Mouse (Mus musculus): ENCODE results near the gene Slc27a1. TPM values are rescaled to one million over a fixed set of nuclear protein-coding genes. Genes with fewer than 3 reads are reported as not detected.
A peak's percentile ranks its signal among the peaks of the same experiment; 100 is the strongest.

Gene Slc27a1
- polyA plus RNA-seq, 1 experiment from 2014 or later, result 2.5 TPM

DNA sequence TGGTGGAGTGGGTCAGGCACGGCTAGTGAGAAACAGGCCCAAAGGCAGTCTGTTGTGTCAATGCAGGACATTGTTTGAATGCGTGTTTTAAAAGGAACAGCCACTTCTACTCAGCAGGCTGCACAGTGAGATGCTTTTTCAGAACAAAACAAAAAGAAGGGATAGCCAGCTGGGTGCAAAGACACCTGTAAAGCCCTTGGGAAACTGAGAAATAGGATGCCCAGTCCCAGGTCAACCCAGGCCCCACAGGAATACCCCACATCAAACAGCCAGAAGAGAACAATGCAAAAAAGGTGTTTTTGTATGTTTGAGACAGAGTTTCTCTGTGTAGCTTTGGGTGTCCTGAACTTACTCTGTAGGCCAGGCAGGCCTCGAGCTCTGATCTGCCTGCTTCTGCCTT, 20.1 kb downstream of the Slc27a1 start:
- Histone ChIP-seq H3K9me3 (replicated peaks) (no peaks in the 10 kb centered on the region), H3K4me1 (replicated peaks) (peaks cover 31% of the 10 kb centered on the region), H3K27me3 (no peaks in the 10 kb centered on the region), H3K4me2 (no peak overlapping the region), H3K9ac (no peak overlapping the region), H3K4me3 (replicated peaks) (no peak overlapping the region), H3K27ac (no peak overlapping the region), H3K36me3 (no peaks in the 10 kb centered on the region)
- 65% methylated on average over 3 of the region's 3 CpGs for WGBS (ENCODE audit: insufficient replicate concordance)
- no peak for ATAC-seq (ENCODE audit: low read depth)
- no peak for DNase-seq

GRCm38 (mm10) chr8:71591017-71591416, 22.3 kb downstream of the Slc27a1 start:
- Histone ChIP-seq H3K4me1 (replicated peaks) (peaks cover 44% of the 10 kb centered on the region), H3K4me3 (replicated peaks) (peak overlapping the region; percentile 79), H3K27me3 (no peaks in the 10 kb centered on the region), H3K9ac (peak overlapping the region; percentile 83), H3K36me3 (no peaks in the 10 kb centered on the region), H3K9me3 (replicated peaks) (no peaks in the 10 kb centered on the region), H3K4me2 (peak overlapping the region; percentile 95), H3K27ac (peak overlapping the region; percentile 94)
- 14% methylated on average over 5 of the region's 5 CpGs for WGBS (ENCODE audit: insufficient replicate concordance)
- DNase-seq (no peak), ATAC-seq (ENCODE audit: low read depth) (no peak)

DNA sequence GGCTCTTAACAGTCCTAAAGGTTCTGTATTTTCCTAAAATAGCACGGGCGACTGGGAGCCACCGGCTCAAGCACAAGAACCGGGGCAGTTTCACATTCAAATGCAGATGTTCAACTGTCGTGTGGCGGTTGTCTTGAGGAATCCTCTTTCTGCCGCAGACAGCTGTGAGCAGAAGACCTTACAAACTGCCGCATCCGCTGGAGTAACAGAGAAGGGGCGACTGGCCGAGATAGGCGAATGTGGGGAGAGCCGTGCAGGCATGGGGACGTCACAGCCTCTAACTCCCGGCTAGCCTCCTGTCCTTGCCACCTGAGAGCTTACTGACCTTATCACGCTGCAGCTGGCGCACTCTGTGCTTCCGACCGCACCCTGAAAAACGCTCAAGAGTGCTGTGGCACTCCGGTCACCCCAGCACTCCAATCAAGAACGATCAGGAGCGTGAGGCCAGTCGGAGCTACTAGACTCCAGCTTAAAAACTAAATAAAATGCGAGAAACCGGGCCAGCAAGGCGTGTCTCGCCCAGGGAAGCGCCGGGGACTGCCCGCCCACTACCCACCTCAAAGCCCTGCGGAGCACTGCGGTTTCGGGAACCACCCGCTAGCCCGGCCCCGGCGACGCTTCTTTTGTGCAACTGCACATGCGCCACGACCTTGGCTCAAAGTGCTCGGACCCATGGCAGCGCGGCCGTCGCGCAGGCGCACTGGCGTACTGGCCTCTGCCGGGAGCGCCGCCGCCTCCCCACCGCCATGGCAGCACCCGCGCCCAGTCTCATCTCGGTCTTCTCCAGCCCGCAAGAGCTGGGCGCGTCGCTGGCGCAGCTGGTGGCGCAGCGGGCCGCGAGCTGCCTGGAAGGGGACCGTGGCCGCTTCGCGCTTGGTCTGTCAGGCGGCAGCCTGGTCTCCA, 23.0 kb downstream of the Slc27a1 start, which contains the start of gene Pgls:
Pgls (plus strand) TSS at position 706 of the 903 bp plus-strand sequence.
- Histone ChIP-seq H3K4me3 (replicated peaks) (peak within 1 kb of the TSS; percentile 79), H3K9me3 (replicated peaks) (no peaks in the 10 kb centered on the region), H3K36me3 (no peaks in the 10 kb centered on the region), H3K9ac (peak within 1 kb of the TSS; percentile 83), H3K27ac (peak within 1 kb of the TSS; percentile 94), H3K4me1 (replicated peaks) (peaks cover 51% of the 10 kb centered on the region), H3K27me3 (no peaks in the 10 kb centered on the region), H3K4me2 (peak within 1 kb of the TSS; percentile 95)
- peak; percentile 89 for ATAC-seq (ENCODE audit: low read depth)
- WGBS (ENCODE audit: insufficient replicate concordance), result under 1% methylated on average over 71 of the region's 71 CpGs
- peak; percentile 89 for DNase-seq

GRCm38 (mm10) chr8:71592374-71593170, 23.9 kb downstream of the Slc27a1 start:
- peaks cover 55% of the 10 kb centered on the region for H3K4me1 ChIP-seq (replicated peaks)
- 3% methylated on average over 60 of the region's 60 CpGs for WGBS (ENCODE audit: insufficient replicate concordance)

DNA sequence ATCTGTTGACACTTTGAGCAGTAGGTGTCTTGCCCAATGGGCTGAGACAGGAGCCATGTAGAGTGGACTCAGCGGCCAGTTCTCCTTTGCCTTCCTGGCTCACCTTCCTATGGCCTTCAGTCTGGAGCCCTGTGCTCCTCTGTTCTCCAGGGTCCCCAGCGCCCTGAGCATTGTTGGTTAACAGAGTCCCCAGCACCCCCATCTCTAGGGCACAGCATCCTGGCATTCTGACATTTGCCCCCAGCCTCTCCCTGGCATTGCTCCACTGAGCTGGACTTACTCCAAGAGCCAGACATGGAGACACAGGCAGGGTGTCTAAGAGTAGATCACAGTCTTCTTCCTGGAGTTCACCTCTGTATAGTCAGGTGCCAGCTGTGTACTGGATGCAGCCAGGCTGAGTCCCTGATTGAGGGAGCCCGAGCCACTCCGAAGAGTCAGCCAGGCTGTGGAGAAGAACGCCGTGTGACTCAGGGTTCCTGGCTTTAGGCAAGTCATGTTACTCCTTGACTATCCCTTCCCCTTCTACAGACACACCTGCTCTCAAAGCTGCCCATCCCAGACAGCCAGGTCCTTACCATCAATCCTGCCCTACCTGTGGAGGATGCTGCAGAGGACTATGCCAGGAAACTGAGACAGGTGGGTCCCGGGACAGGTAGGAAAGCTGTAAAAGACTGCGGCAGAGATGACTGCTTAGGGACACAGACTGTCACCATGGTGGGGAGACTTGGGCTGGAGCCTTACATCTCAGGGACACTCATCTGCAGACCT, 25.1 kb downstream of the Slc27a1 start:
- DNase-seq, result no peak
- H3K4me3 ChIP-seq (replicated peaks), result peak overlapping the region; percentile 79; the same call in 1 of the 2 replicates
- no peaks in the 10 kb centered on the region for H3K27me3 ChIP-seq
- H3K4me2 ChIP-seq, result peak overlapping the region; percentile 95
- H3K9ac ChIP-seq, result 0 out of 2 replicates have a peak overlapping the region, but pooled peaks have one; percentile 3
- peaks cover 55% of the 10 kb centered on the region for H3K4me1 ChIP-seq (replicated peaks)
- H3K27ac ChIP-seq, result no peak overlapping the region
- ATAC-seq (ENCODE audit: low read depth), result no peak
- H3K9me3 ChIP-seq (replicated peaks), result no peaks in the 10 kb centered on the region
- no peaks in the 10 kb centered on the region for H3K36me3 ChIP-seq
- 87% methylated on average over 8 of the region's 8 CpGs for WGBS (ENCODE audit: insufficient replicate concordance)

More at GRCm38 (mm10) chr8:71592374-71593170, 23.9 kb downstream of the Slc27a1 start:
- H3K9ac ChIP-seq, result peak overlapping the region; percentile 83
- H3K27me3 ChIP-seq, result no peaks in the 10 kb centered on the region
- no peaks in the 10 kb centered on the region for H3K36me3 ChIP-seq
- DNase-seq (no peak), ATAC-seq (ENCODE audit: low read depth) (peak; percentile 38)
- H3K4me3 ChIP-seq (replicated peaks), result peak overlapping the region; percentile 79
- no peaks in the 10 kb centered on the region for H3K9me3 ChIP-seq (replicated peaks)
- peak overlapping the region; percentile 95 for H3K4me2 ChIP-seq
- H3K27ac ChIP-seq, result peak overlapping the region; percentile 94

DNA sequence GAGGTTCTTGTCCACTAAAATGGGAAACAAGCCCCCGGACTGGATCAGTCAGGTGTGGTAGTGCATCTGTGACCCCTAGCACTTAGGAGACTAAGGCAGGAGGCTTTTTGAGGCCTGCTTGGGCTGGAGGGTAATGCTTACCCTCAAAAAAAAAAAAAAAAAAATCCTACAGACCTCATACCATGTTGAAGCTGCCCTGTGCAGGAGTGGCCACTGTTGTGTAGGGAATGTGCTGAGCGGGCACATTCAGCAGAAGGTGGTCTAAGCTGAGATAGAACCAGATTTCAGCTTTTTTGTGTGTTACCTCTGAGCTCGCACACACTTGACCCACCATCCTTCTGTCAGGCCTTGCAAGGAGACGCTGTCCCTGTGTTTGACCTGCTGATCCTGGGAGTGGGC, 25.6 kb downstream of the Slc27a1 start:
- H3K9me3 ChIP-seq (replicated peaks), result no peaks in the 10 kb centered on the region
- H3K4me3 ChIP-seq (replicated peaks), result no peak overlapping the region
- DNase-seq, result no peak
- H3K27ac ChIP-seq, result no peak overlapping the region
- 82% methylated on average over 4 of the region's 4 CpGs for WGBS (ENCODE audit: insufficient replicate concordance)
- ATAC-seq (ENCODE audit: low read depth), result no peak
- peaks cover 55% of the 10 kb centered on the region for H3K4me1 ChIP-seq (replicated peaks)
- no peaks in the 10 kb centered on the region for H3K36me3 ChIP-seq
- H3K9ac ChIP-seq, result no peak overlapping the region
- H3K4me2 ChIP-seq, result no peak overlapping the region
- H3K27me3 ChIP-seq, result no peaks in the 10 kb centered on the region

- ATAC-seq (ENCODE audit: low read depth) (peak; percentile 8; the same call in 1 of the 2 replicates), DNase-seq (peak; percentile 70)
- H3K9ac ChIP-seq, result peak overlapping the region; percentile 30; the same call in 1 of the 2 replicates
- no peak overlapping the region for H3K4me3 ChIP-seq (replicated peaks)
- no peaks in the 10 kb centered on the region for H3K36me3 ChIP-seq
- peaks cover 14% of the 10 kb centered on the region for H3K27me3 ChIP-seq
- H3K4me1 ChIP-seq (replicated peaks), result peaks cover 45% of the 10 kb centered on the region
- no peaks in the 10 kb centered on the region for H3K9me3 ChIP-seq (replicated peaks)
- no peak overlapping the region; the same call in 1 of the 2 replicates for H3K4me2 ChIP-seq
- H3K27ac ChIP-seq, result no peak overlapping the region
- 11% methylated on average over 27 of the region's 27 CpGs for WGBS (ENCODE audit: insufficient replicate concordance)
Measured at GRCm38 (mm10) chr8:71595862-71596261, 27.2 kb downstream of the Slc27a1 start.

- Histone ChIP-seq H3K27me3 (peaks cover 19% of the 10 kb centered on the region), H3K36me3 (no peaks in the 10 kb centered on the region), H3K4me1 (replicated peaks) (peaks cover 40% of the 10 kb centered on the region), H3K9ac (peak overlapping the region; percentile 30; the same call in 1 of the 2 replicates), H3K27ac (no peak overlapping the region), H3K4me2 (no peak overlapping the region), H3K9me3 (replicated peaks) (no peaks in the 10 kb centered on the region), H3K4me3 (replicated peaks) (no peak overlapping the region)
- ATAC-seq (ENCODE audit: low read depth) (no peak), DNase-seq (no peak)
- 52% methylated on average over 6 of the region's 6 CpGs for WGBS (ENCODE audit: insufficient replicate concordance)
Measured at GRCm38 (mm10) chr8:71596384-71596783, 27.7 kb downstream of the Slc27a1 start.

GRCm38 (mm10) chr8:71596798-71597197, 28.1 kb downstream of the Slc27a1 start:
- DNase-seq, result no peak
- H3K27me3 ChIP-seq, result peaks cover 23% of the 10 kb centered on the region
- H3K4me1 ChIP-seq (replicated peaks), result peaks cover 38% of the 10 kb centered on the region
- H3K4me3 ChIP-seq (replicated peaks), result no peak overlapping the region
- ATAC-seq (ENCODE audit: low read depth), result no peak
- WGBS (ENCODE audit: insufficient replicate concordance), result 63% methylated on average over 4 of the region's 4 CpGs
- H3K4me2 ChIP-seq, result no peak overlapping the region
- no peak overlapping the region for H3K9ac ChIP-seq
- H3K9me3 ChIP-seq (replicated peaks), result no peaks in the 10 kb centered on the region
- no peak overlapping the region for H3K27ac ChIP-seq
- H3K36me3 ChIP-seq, result no peaks in the 10 kb centered on the region

- H3K27me3 ChIP-seq, result peaks cover 30% of the 10 kb centered on the region
- no peak within 1 kb of the TSS for H3K4me2 ChIP-seq
- H3K27ac ChIP-seq, result no peak within 1 kb of the TSS
- H3K9ac ChIP-seq, result no peak within 1 kb of the TSS
- no peak for DNase-seq
- ATAC-seq (ENCODE audit: low read depth), result no peak
- no peaks in the 10 kb centered on the region for H3K36me3 ChIP-seq
- 71% methylated on average over 3 of the region's 3 CpGs for WGBS (ENCODE audit: insufficient replicate concordance)
- H3K9me3 ChIP-seq (replicated peaks), result no peaks in the 10 kb centered on the region
- no peak within 1 kb of the TSS for H3K4me3 ChIP-seq (replicated peaks)
- peaks cover 42% of the 10 kb centered on the region for H3K4me1 ChIP-seq (replicated peaks)
Measured at GRCm38 (mm10) chr8:71597451-71597850, 28.8 kb downstream of the Slc27a1 start, which contains the start of gene Fam129c. Fam129c (plus strand) TSS chr8:71597648.
